ENCODE assay signal across 19 mouse cellular contexts in genomic region chr8:10638871-10639270, GRCm38 (mm10).
DNase-seq lines count a peak whose midpoint lies in the region; ATAC-seq lines count a peak whose summit lies in the region.
"Had no signal": no experiment of that assay in that cellular context is flagged by ENCODE, and none has a peak within 500 bp of the region (broad histone marks: within the 10 kb centered on the region; RNA-seq: fewer than 3 reads in every experiment).

No protein-coding gene starts in this region.

- H3K9me3 ChIP-seq in midbrain, embryonic 11.5 days (ENCODE audit: control insufficient read depth, low read length), result no peaks in the 10 kb centered on the region
- no peaks in the 10 kb centered on the region for H3K9me3 ChIP-seq in midbrain, embryonic 14.5 days (ENCODE audit: control insufficient read depth, low read length)
- H3K9me3 ChIP-seq: G1E had no signal

- H3K27me3 ChIP-seq in midbrain, embryonic 11.5 days (ENCODE audit: control insufficient read depth, insufficient read depth, low read length), result no peaks in the 10 kb centered on the region
- no peaks in the 10 kb centered on the region for H3K27me3 ChIP-seq in midbrain, embryonic 14.5 days (ENCODE audit: control insufficient read depth, insufficient read depth, low read length)
- H3K27me3 ChIP-seq: CH12.LX, Patski had no signal

- intact Hi-C loops in heart, postnatal 36 days (cut with DNase I), result no loop called here

- peaks cover 4% of the 10 kb centered on the region for H3K4me1 ChIP-seq in midbrain, embryonic 11.5 days (ENCODE audit: control insufficient read depth, insufficient read depth, low read length)
- H3K4me1 ChIP-seq in midbrain, embryonic 14.5 days (ENCODE audit: control insufficient read depth, insufficient read depth, low read length), result no peaks in the 10 kb centered on the region; the same call in 1 of the 2 replicates

- no peaks in the 10 kb centered on the region for H3K36me3 ChIP-seq in midbrain, embryonic 11.5 days (ENCODE audit: control insufficient read depth, insufficient read depth, low read length)
- no peaks in the 10 kb centered on the region for H3K36me3 ChIP-seq in midbrain, embryonic 14.5 days (ENCODE audit: control insufficient read depth, insufficient read depth, low read length)

- H3K4me3 ChIP-seq in midbrain, embryonic 11.5 days (ENCODE audit: low read depth, low read length), result no peak overlapping the region
- no peak overlapping the region for H3K4me3 ChIP-seq in midbrain, embryonic 14.5 days (replicated peaks; ENCODE audit: low read depth, low read length)

- 91% methylated on average over 8 of the region's 8 CpGs for WGBS in midbrain, embryonic 11.5 days
- WGBS in midbrain, embryonic 14.5 days, result 93% methylated on average over 8 of the region's 8 CpGs

- DNase-seq in heart, adult 11 months, result peak; percentile 64
- DNase-seq in heart, postnatal 36 days, result no peak
- DNase-seq in midbrain, embryonic 11.5 days (ENCODE audit: low spot score, missing footprints), result peak; percentile 70
- DNase-seq in midbrain, embryonic 14.5 days, result no peak
- DNase-seq: adrenal gland, adult 2 months; adrenal gland, adult 8-10 months; adrenal gland, postnatal 10 days; adrenal gland, postnatal 14 days; adrenal gland, postnatal 25 days; adrenal gland, postnatal 36 days; B cell, adult 2 months; cerebellum, adult 11 months; cerebellum, adult 11-12 months; cerebellum, adult 18-20 months had no signal

- no peak for ATAC-seq in midbrain, embryonic 11.5 days (ENCODE audit: low FRiP score)
- no peak for ATAC-seq in midbrain, embryonic 14.5 days (ENCODE audit: low FRiP score, low TSS enrichment)
- ATAC-seq: activated CD4-positive, CD25-positive, alpha-beta regulatory T cell, adult 4 months; CD4-positive, CD25-positive, alpha-beta regulatory T cell, adult 4 months; Patski had no signal

- H3K4me2 ChIP-seq in midbrain, embryonic 11.5 days, result no peak overlapping the region
- no peak overlapping the region for H3K4me2 ChIP-seq in midbrain, embryonic 14.5 days (ENCODE audit: low read length)

- H3K27ac ChIP-seq in midbrain, embryonic 11.5 days (ENCODE audit: low read depth, low read length), result no peak overlapping the region
- no peak overlapping the region for H3K27ac ChIP-seq in midbrain, embryonic 14.5 days (replicated peaks; ENCODE audit: low read depth, low read length)

- H3K9ac ChIP-seq in midbrain, embryonic 11.5 days (ENCODE audit: low read length), result no peak overlapping the region
- no peak overlapping the region for H3K9ac ChIP-seq in midbrain, embryonic 14.5 days (replicated peaks; ENCODE audit: low read length)

Comparison
In these comparisons a context has a peak if more than half of its experiments do, and no peak if none do; other contexts are left out.
1. DNase-seq: peak in heart, adult 11 months (single experiment) and midbrain, embryonic 11.5 days (single experiment); none in heart, postnatal 36 days (0 of 2) and midbrain, embryonic 14.5 days (single experiment).